Comparison of ENCODE assay signal across 8 mouse cellular contexts in genomic region chr6:137470901-137471598, GRCm38 (mm10).
DNase-seq lines count a peak whose midpoint lies in the region; ATAC-seq lines count a peak whose summit lies in the region.

No protein-coding gene starts in this region.

- ATAC-seq in activated CD4-positive, CD25-positive, alpha-beta regulatory T cell, adult 4 months: no peak

- peak; percentile 65 for DNase-seq in adipocyte (ENCODE audit: low spot score)
- DNase-seq in cerebellum, adult 18-20 months: peak; percentile 77 to 82
- peak; percentile 66 to 87 for DNase-seq in frontal cortex, adult 2 months (ENCODE audit: extremely low spot score in 1 of 2, low spot score in 1 of 2)
- peak; percentile 83 to 89 for DNase-seq in heart, postnatal 36 days
- DNase-seq in layer of hippocampus, postnatal 10 days (ENCODE audit: low spot score in 2 of 2): peak; percentile 86 to 87
- DNase-seq in lung, postnatal 25 days (ENCODE audit: low spot score): peak; percentile 81
- DNase-seq in right cerebral cortex, adult 18-20 months: peak; percentile 80

- intact Hi-C loops in heart, postnatal 36 days (cut with DNase I): no loop called here
